Mouse (Mus musculus) naive thymus-derived CD4-positive, alpha-beta T cell, adult 2 months (primary cell): Measurements from ENCODE around the gene Clca3a2.
"Not testable (repeated sequence)": the region's sequence is repeated elsewhere in the genome, so short reads cannot be mapped to it uniquely, and the experiment has no call there.

Experiments
- DNase-seq: peaks from one replicate; pipeline ENCODE4 v3.0.0-alpha.2; 2011; ENCODE audit warnings: low read depth

Clca3a2 gene

DNA sequence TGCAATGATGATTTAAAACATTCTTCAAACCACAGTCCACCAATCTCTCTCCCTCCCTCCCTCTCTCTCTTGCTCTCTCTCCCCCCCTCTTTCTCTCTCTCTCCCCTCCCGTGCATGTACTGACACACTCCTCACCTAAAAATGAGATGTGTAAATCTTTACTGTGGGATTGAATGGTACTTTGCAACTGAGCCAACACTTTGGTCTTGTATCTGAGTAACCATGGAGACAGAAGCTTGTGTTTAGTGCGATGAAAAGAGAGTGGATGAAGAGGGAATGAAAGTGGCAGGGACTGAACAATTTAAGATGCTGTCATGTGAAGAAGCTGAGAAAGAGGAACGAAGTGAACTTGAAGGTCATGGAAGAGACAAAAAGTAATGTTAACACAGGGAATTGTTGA lies 71.6 kb downstream of the Clca3a2 start:
- not testable (repeated sequence) for DNase-seq
